8 mouse cellular contexts compared by ENCODE assay signal in genomic region chr13:54589414-54589995, GRCm38 (mm10). TPM values are rescaled to one million over a fixed set of nuclear protein-coding genes. Genes with fewer than 3 reads are reported as not detected.
DNase-seq lines count a peak whose midpoint lies in the region; ATAC-seq and TF ChIP-seq lines count a peak whose summit lies in the region.

No protein-coding gene starts in this region.

- WGBS in spleen, adult 2 months: under 1% methylated on average over 24 of the region's 24 CpGs
- WGBS in forebrain, embryonic 11.5 days: 2% methylated on average over 24 of the region's 24 CpGs
- WGBS in liver, embryonic 11.5 days: 1% methylated on average over 24 of the region's 24 CpGs
- 1% methylated on average over 24 of the region's 24 CpGs for WGBS in stomach, embryonic 16.5 days

- no peak; the same call in 1 of the 2 replicates for ATAC-seq in forebrain, embryonic 11.5 days (replicated peaks; ENCODE audit: low FRiP score)
- peak; percentile 43 for ATAC-seq in liver, embryonic 11.5 days (replicated peaks; ENCODE audit: low FRiP score)
- 0 out of 2 replicates have a peak, but pooled peaks have one; percentile 5 for ATAC-seq in stomach, embryonic 16.5 days (ENCODE audit: insufficient read depth, low FRiP score)

- TF ChIP-seq POLR2A in spleen, adult 2 months (IDR thresholded peaks at IDR 0.05; ENCODE audit: low read depth, low read length): no peak

- H3K27ac ChIP-seq in spleen, adult 2 months (ENCODE audit: insufficient read depth, low read length): peak overlapping the region; percentile 24; the same call in 1 of the 2 replicates
- no peak overlapping the region for H3K27ac ChIP-seq in forebrain, embryonic 11.5 days (ENCODE audit: low read depth, low read length)
- peak overlapping the region; percentile 28; the same call in 1 of the 2 replicates for H3K27ac ChIP-seq in liver, embryonic 11.5 days (ENCODE audit: low read depth, low read length)
- H3K27ac ChIP-seq in stomach, embryonic 16.5 days (ENCODE audit: low read length): peak overlapping the region; percentile 37; the same call in 1 of the 2 replicates

- H3K9ac ChIP-seq in forebrain, embryonic 11.5 days (ENCODE audit: low read length): peak overlapping the region; percentile 86
- peak overlapping the region; percentile 82 for H3K9ac ChIP-seq in liver, embryonic 11.5 days (ENCODE audit: low read depth, low read length)
- H3K9ac ChIP-seq in stomach, embryonic 16.5 days (ENCODE audit: low read length): peak overlapping the region; percentile 77

- H3K4me1 ChIP-seq in spleen, adult 2 months (ENCODE audit: control insufficient read depth, insufficient read depth, insufficient read length): 0 out of 2 replicates have a peak, but pooled peaks cover 5% of the 10 kb centered on the region
- H3K4me1 ChIP-seq in forebrain, embryonic 11.5 days (replicated peaks; ENCODE audit: control insufficient read depth, insufficient read depth, low read length): 0 out of 2 replicates have a peak, but pooled peaks cover 3% of the 10 kb centered on the region
- peaks cover 17% of the 10 kb centered on the region for H3K4me1 ChIP-seq in liver, embryonic 11.5 days (replicated peaks; ENCODE audit: control insufficient read depth, insufficient read depth, low read length)
- peaks cover 15% of the 10 kb centered on the region for H3K4me1 ChIP-seq in stomach, embryonic 16.5 days (ENCODE audit: control insufficient read depth, insufficient read depth, low read length)

- H3K4me2 ChIP-seq in forebrain, embryonic 11.5 days (ENCODE audit: low read depth, low read length, severe bottlenecking): peak overlapping the region; percentile 43
- peak overlapping the region; percentile 73 for H3K4me2 ChIP-seq in liver, embryonic 11.5 days
- H3K4me2 ChIP-seq in stomach, embryonic 16.5 days (ENCODE audit: low read depth, low read length): peak overlapping the region; percentile 53

- TF ChIP-seq CTCF in spleen, adult 2 months (IDR thresholded peaks at IDR 0.05; ENCODE audit: extremely low read depth, insufficient read depth, insufficient read length, insufficient replicate concordance): no peak

- H3K36me3 ChIP-seq in spleen, adult 2 months (ENCODE audit: control insufficient read depth, insufficient read depth, low read length): peaks cover 10% of the 10 kb centered on the region
- H3K36me3 ChIP-seq in forebrain, embryonic 11.5 days (ENCODE audit: control insufficient read depth, insufficient read depth, low read length): no peaks in the 10 kb centered on the region; the same call in 1 of the 2 replicates
- H3K36me3 ChIP-seq in liver, embryonic 11.5 days (ENCODE audit: control insufficient read depth, insufficient read depth, low read length): peaks cover 23% of the 10 kb centered on the region
- peaks cover 9% of the 10 kb centered on the region; the same call in 1 of the 2 replicates for H3K36me3 ChIP-seq in stomach, embryonic 16.5 days (ENCODE audit: control insufficient read depth, insufficient read depth, low read length)

- no peaks in the 10 kb centered on the region for H3K9me3 ChIP-seq in forebrain, embryonic 11.5 days (ENCODE audit: control insufficient read depth, low read length)
- H3K9me3 ChIP-seq in liver, embryonic 11.5 days (ENCODE audit: control insufficient read depth, low read length): no peaks in the 10 kb centered on the region
- H3K9me3 ChIP-seq in stomach, embryonic 16.5 days (replicated peaks; ENCODE audit: control insufficient read depth, low read length): no peaks in the 10 kb centered on the region

- no peaks in the 10 kb centered on the region for H3K27me3 ChIP-seq in spleen, adult 2 months (ENCODE audit: control insufficient read depth, insufficient read depth, low read length)
- H3K27me3 ChIP-seq in forebrain, embryonic 11.5 days (ENCODE audit: control insufficient read depth, insufficient read depth, low read length): no peaks in the 10 kb centered on the region
- H3K27me3 ChIP-seq in liver, embryonic 11.5 days (replicated peaks; ENCODE audit: control insufficient read depth, insufficient read depth, low read length): no peaks in the 10 kb centered on the region
- H3K27me3 ChIP-seq in stomach, embryonic 16.5 days (ENCODE audit: control insufficient read depth, insufficient read depth, low read length): no peaks in the 10 kb centered on the region

- DNase-seq in spleen, adult 2 months (ENCODE audit: low read depth in 1 of 2, low spot score in 2 of 2): no peak
- DNase-seq in spleen, postnatal 4 days (ENCODE audit: low spot score in 2 of 2): no peak
- no peak for DNase-seq in forebrain, embryonic 11.5 days (ENCODE audit: low spot score)
- no peak for DNase-seq in liver, embryonic 11.5 days (ENCODE audit: low spot score)
- no peak for DNase-seq in spleen, postnatal 36 days (ENCODE audit: low spot score in 2 of 2)
- DNase-seq in adrenal gland, postnatal 4 days (ENCODE audit: low spot score in 2 of 2): no peak
- DNase-seq in layer of hippocampus, adult 8-10 months (ENCODE audit: low spot score in 2 of 2): no peak

- peak overlapping the region; percentile 85 for H3K4me3 ChIP-seq in spleen, adult 2 months (ENCODE audit: extremely low read depth, insufficient read depth, insufficient read length)
- H3K4me3 ChIP-seq in forebrain, embryonic 11.5 days (ENCODE audit: low read depth, low read length): peak overlapping the region; percentile 80
- peak overlapping the region; percentile 73 for H3K4me3 ChIP-seq in liver, embryonic 11.5 days (ENCODE audit: low read depth, low read length)
- peak overlapping the region; percentile 97 for H3K4me3 ChIP-seq in stomach, embryonic 16.5 days (replicated peaks; ENCODE audit: low read length)

RNA-seq across cellular contexts. Expression of gene Nop16, which starts 0.4 kb away (rescaled TPM):
- polyA plus RNA-seq in spleen, adult 2 months (2012; rRNA removed): 6.7 and 7.0 TPM in 2 replicates
- 71.1 and 78.9 TPM in 2 replicates for polyA plus RNA-seq in forebrain, embryonic 11.5 days (2014; fragmentation: Nextera tagmentation; extraction: Ambion mirVana)
- 137 and 152 TPM in 2 replicates for polyA plus RNA-seq in liver, embryonic 11.5 days (2014; fragmentation: Nextera tagmentation; extraction: Ambion mirVana)
- 87.1 and 88.7 TPM in 2 replicates for polyA plus RNA-seq in stomach, embryonic 16.5 days (2015; fragmentation: Nextera tagmentation; extraction: Ambion mirVana)
- 10 to 100 TPM; 40.0 to 41.7 TPM for total RNA-seq in adrenal gland, postnatal 4 days (2021)
- total RNA-seq in layer of hippocampus, adult 8-10 months (2022): 10 to 100 TPM; 20.6 to 23.3 (median 20.8) TPM

RNA-seq across cellular contexts. Expression of gene Higd2a, which starts 0.5 kb away (rescaled TPM):
- 68.3 and 86.0 TPM in 2 replicates for polyA plus RNA-seq in spleen, adult 2 months (2012; rRNA removed)
- 144 and 150 TPM in 2 replicates for polyA plus RNA-seq in forebrain, embryonic 11.5 days (2014; fragmentation: Nextera tagmentation; extraction: Ambion mirVana)
- polyA plus RNA-seq in liver, embryonic 11.5 days (2014; fragmentation: Nextera tagmentation; extraction: Ambion mirVana): 162 and 177 TPM in 2 replicates
- 182 and 211 TPM in 2 replicates for polyA plus RNA-seq in stomach, embryonic 16.5 days (2015; fragmentation: Nextera tagmentation; extraction: Ambion mirVana)
- total RNA-seq in adrenal gland, postnatal 4 days (2021): 100 to 1,000 TPM; 193 to 204 TPM
- 100 to 1,000 TPM; 134 to 161 (median 146) TPM for total RNA-seq in layer of hippocampus, adult 8-10 months (2022)

RNA-seq across cellular contexts. Expression of gene Arl10, which starts 14.7 kb away (rescaled TPM):
- polyA plus RNA-seq in spleen, adult 2 months (2012; rRNA removed): 16.4 and 25.5 TPM in 2 replicates
- polyA plus RNA-seq in forebrain, embryonic 11.5 days (2014; fragmentation: Nextera tagmentation; extraction: Ambion mirVana): 26.4 and 30.3 TPM in 2 replicates
- polyA plus RNA-seq in liver, embryonic 11.5 days (2014; fragmentation: Nextera tagmentation; extraction: Ambion mirVana): 15.1 and 16.8 TPM in 2 replicates
- 21.7 and 23.1 TPM in 2 replicates for polyA plus RNA-seq in stomach, embryonic 16.5 days (2015; fragmentation: Nextera tagmentation; extraction: Ambion mirVana)
- 10 to 100 TPM; 43.9 to 44.2 TPM for total RNA-seq in adrenal gland, postnatal 4 days (2021)
- 10 to 100 TPM; 28.2 to 37.2 (median 30.9) TPM for total RNA-seq in layer of hippocampus, adult 8-10 months (2022)

RNA-seq across cellular contexts. Expression of gene Cltb, which starts 21.6 kb away (rescaled TPM):
- polyA plus RNA-seq in spleen, adult 2 months (2012; rRNA removed): 16.9 and 19.8 TPM in 2 replicates
- polyA plus RNA-seq in forebrain, embryonic 11.5 days (2014; fragmentation: Nextera tagmentation; extraction: Ambion mirVana): 20.0 TPM in 2 replicates
- polyA plus RNA-seq in liver, embryonic 11.5 days (2014; fragmentation: Nextera tagmentation; extraction: Ambion mirVana): 31.9 and 32.3 TPM in 2 replicates
- polyA plus RNA-seq in stomach, embryonic 16.5 days (2015; fragmentation: Nextera tagmentation; extraction: Ambion mirVana): 79.6 and 79.8 TPM in 2 replicates
- total RNA-seq in adrenal gland, postnatal 4 days (2021): 10 to 100 TPM; 69.3 to 72.2 TPM
- 100 to 1,000 TPM; 241 to 284 (median 264) TPM for total RNA-seq in layer of hippocampus, adult 8-10 months (2022)

RNA-seq across cellular contexts. Expression of gene 4833439L19Rik, which starts 24.3 kb away (rescaled TPM):
- polyA plus RNA-seq in spleen, adult 2 months (2012; rRNA removed): 39.8 and 42.9 TPM in 2 replicates
- polyA plus RNA-seq in forebrain, embryonic 11.5 days (2014; fragmentation: Nextera tagmentation; extraction: Ambion mirVana): 250 and 259 TPM in 2 replicates
- polyA plus RNA-seq in liver, embryonic 11.5 days (2014; fragmentation: Nextera tagmentation; extraction: Ambion mirVana): 95.1 and 104 TPM in 2 replicates
- polyA plus RNA-seq in stomach, embryonic 16.5 days (2015; fragmentation: Nextera tagmentation; extraction: Ambion mirVana): 125 and 147 TPM in 2 replicates
- 10 to 100 TPM; 78.0 to 89.7 TPM for total RNA-seq in adrenal gland, postnatal 4 days (2021)
- 100 to 1,000 TPM; 130 to 147 (median 139) TPM for total RNA-seq in layer of hippocampus, adult 8-10 months (2022)
